Mouse (Mus musculus) olfactory bulb, adult 2 months (tissue): ENCODE data around the gene Eya4.

Experiments
- CTCF ChIP-seq: fragments of 200-500 bp; IDR thresholded peaks from 2 replicates; pipeline ENCODE4 v1.5.1; 2012; ENCODE audit warnings: low read depth, mild to moderate bottlenecking, low read length, moderate library complexity; ENCODE audit not compliant: insufficient read depth
- POLR2A ChIP-seq: fragments of 200-500 bp; IDR thresholded peaks from 2 replicates; pipeline ENCODE4 v1.6.1; 2012; ENCODE audit warnings: mild to moderate bottlenecking, low read depth, low read length, moderate library complexity; ENCODE audit not compliant: insufficient read depth

GRCm38 (mm10) chr10:23394556-23395245, 44.1 kb upstream of the Eya4 start:
- TF ChIP-seq CTCF (no peak), POLR2A (no peak)
